Mouse (Mus musculus) kidney, adult 2 months (tissue): ENCODE results near the gene Csf3.

Source experiments
- CTCF ChIP-seq: fragments of 200-500 bp; conservative IDR thresholded peaks from 2 replicates; pipeline ENCODE4 v1.5.1; 2011; ENCODE audit warnings: low read depth, mild to moderate bottlenecking, control low read depth, low read length, moderate library complexity, mixed read lengths; ENCODE audit not compliant: insufficient read depth, insufficient read length
- POLR2A ChIP-seq: fragments of 200-500 bp; IDR thresholded peaks from one replicate; pipeline ENCODE4 v1.6.1; 2011; ENCODE audit warnings: low read depth, low read length, control low read depth

- no peak for TF ChIP-seq CTCF
- no peak for TF ChIP-seq POLR2A
Measured at GRCm38 (mm10) chr11:98725926-98726506, 25.0 kb downstream of the Csf3 start.
